Mouse (Mus musculus): ENCODE data around the gene Ssbp2.

DNA sequence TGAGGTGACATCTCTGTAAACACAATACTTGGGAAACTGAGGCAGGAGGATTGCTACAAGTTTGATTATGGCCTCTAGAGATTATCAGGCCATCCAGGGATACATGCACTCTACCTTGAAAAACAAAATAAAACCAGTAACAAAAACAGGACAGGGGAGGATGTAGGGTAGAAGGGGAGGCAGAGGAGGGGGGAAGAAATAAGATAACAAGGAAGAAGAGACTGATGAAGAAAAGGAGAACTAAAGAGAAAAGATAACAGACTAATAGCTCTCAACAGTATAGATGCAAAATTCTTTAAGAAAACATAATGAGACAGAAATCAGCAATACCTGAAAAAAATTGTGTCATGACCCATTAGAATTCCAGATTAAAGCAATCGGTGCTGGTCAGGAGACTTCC, 277.1 kb downstream of the Ssbp2 start:
- TF ChIP-seq CTCF (IDR thresholded peaks at IDR 0.05; ENCODE audit: control insufficient read depth, insufficient read depth, insufficient replicate concordance, low read depth, low read length): no peak
- no peak for TF ChIP-seq POLR2A (IDR thresholded peaks at IDR 0.05; ENCODE audit: control insufficient read depth, low read depth, low read length)

Measured in testis, adult 2 months (tissue).